Mouse (Mus musculus) liver (tissue): ENCODE measurements around the gene Foxr1.

ENCODE experiments used
- DNase-seq: peaks from one replicate; pipeline ENCODE4 v3.0.0-alpha.2; 2020; ENCODE audit warnings: mixed read lengths

Foxr1 gene

DNA sequence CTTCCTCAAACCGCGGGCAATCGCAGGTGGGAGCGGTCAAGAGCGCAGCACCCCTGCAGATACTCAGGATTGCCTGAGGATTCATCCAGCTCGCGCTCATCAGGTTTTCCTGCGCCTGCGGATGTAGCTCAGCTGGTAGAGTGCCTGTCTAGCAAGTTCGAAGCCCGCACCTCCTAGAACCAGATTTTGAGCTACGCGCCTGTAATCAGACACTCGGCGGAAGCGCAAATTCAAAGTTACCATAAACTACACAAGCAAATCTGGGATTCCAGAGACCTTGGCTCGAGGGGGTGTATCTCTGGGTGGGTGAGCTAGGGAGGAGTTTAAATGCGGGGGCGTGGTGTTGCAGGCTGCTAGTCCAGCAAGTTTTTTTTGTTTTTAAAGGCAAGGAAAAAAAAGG lies at the start of gene Foxr1:
Gene Foxr1, minus strand, starts transcription at position 176 of the 400 bp plus-strand sequence.
- no peak for DNase-seq

DNA sequence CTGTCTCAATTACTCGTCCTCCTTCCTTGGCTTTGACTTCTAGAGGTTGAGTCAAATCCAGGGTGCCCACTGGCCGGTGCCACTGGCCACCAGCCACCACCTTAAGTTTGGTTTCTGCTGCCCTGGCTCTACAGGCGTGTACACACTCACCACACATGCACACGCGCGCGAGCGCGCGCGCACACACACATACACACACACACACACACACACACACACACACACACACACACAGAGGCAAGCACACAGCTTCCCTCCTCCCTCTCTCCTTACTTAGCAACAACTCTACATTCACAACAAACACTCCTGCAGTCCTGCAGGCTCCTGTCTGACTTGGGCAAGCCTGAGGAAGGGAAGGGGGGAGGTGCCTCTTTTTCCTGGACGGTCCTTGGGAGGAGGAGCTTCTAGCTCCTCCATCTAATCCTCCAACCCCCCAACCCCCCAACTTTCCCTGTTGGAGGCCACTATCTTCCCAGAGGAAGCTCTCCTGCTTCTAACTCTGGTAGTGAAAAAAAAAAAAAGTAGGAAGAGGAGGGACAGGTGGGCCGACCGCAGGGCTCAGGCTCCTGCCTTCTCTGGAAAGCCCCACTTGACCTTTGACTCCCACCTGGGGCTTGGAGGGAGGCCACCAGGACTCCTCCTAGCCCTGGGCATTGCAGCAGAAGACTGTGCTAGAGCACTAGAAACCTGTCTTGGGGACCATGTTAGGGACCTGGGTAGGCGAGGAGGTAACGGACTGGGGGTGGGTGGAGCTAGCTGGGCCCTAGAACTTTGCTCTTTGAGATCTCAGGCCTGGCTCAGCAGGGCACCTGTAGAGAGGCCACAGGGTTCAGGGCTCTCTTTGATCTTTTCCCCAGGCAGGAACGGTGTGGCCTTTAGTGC lies 49.4 kb upstream of the Foxr1 start:
- peak; percentile 32 for DNase-seq

GRCm38 (mm10) chr9:44489651-44490085 lies 48.7 kb upstream of the Foxr1 start:
- DNase-seq, result peak; percentile 30

GRCm38 (mm10) chr9:44488855-44489381 lies 48.0 kb upstream of the Foxr1 start:
- peak; percentile 61 for DNase-seq

GRCm38 (mm10) chr9:44488416-44488815 lies 47.5 kb upstream of the Foxr1 start:
- DNase-seq, result no peak

DNA sequence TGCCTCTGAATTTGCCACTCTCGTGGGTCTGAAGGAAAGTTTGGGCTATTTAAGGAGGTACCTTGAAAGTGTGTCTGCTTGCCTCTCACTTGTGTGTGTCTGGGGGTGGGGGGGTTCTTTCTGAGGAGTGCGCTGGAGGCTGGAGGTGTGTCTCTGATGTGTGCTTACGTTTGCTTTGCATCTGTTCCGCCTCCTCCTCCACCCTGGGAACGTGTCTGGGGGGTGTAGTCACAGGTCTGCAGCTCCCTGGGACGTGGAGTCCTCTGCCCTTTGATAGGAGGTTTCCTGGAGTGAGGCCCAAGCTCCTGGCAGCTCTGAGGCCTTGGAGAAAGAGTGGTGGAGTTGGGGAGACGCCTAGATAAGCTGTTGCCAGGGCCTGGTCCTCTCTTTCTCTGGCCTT lies 46.5 kb upstream of the Foxr1 start:
- peak; percentile 28 for DNase-seq

DNA sequence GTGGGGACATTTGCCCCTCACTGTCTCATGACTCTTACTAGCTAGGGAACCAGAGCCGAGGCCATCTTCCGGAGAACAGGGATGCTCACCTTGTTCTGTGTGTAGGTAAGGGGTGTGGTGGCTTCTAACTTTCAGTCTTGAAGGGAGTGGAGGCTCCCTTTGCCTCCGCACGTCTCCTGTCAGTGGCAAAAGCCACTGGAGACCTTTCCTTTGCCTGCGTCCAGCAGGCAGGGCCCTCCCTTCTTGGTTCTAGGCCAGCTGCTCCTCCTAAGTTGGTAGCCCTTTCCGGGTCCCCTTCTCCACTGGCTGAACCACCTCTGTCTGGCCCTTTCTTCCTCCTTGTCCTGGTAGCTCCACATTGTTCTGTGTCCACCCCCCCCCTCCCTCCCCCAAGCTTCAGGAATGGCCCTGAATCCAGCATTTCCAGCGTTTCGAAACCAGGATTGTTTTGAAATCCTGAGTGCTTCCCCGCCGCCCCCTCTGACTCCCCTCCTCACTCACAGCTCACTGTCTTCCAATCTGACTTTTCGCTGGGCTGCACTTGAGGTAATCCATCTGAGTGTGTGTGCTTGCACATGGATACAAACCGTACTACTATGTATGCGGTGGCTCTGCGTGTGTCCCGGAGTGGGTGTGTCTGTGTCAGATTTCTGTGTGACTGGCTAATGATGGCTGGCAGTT lies 45.9 kb upstream of the Foxr1 start:
- peak; percentile 14 for DNase-seq

DNA sequence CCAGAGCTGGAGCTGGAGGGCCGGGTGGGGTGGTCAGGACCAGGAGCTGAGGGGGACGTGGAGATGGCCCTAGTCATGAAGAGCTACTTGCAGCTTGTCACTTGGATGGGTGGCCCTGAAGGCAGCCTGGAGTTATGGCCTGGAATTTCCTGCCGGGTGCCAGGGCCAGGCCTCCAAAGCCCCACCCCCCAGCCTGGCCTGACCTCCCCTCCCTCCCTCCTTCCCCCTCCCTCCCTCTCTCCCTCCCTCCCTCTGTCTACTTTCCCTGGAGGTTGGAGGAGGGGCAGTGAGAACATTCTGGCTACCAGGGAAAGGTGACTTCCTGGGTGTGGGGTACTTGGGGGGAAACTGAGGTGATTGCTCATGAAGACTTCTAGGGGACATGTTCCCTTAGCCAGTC lies 45.4 kb upstream of the Foxr1 start:
- peak; percentile 47 for DNase-seq

- peak; percentile 24 for DNase-seq
Observed at GRCm38 (mm10) chr9:44485516-44486161, 44.7 kb upstream of the Foxr1 start.

- DNase-seq, result no peak
Observed at GRCm38 (mm10) chr9:44485105-44485515, 44.2 kb upstream of the Foxr1 start.

DNA sequence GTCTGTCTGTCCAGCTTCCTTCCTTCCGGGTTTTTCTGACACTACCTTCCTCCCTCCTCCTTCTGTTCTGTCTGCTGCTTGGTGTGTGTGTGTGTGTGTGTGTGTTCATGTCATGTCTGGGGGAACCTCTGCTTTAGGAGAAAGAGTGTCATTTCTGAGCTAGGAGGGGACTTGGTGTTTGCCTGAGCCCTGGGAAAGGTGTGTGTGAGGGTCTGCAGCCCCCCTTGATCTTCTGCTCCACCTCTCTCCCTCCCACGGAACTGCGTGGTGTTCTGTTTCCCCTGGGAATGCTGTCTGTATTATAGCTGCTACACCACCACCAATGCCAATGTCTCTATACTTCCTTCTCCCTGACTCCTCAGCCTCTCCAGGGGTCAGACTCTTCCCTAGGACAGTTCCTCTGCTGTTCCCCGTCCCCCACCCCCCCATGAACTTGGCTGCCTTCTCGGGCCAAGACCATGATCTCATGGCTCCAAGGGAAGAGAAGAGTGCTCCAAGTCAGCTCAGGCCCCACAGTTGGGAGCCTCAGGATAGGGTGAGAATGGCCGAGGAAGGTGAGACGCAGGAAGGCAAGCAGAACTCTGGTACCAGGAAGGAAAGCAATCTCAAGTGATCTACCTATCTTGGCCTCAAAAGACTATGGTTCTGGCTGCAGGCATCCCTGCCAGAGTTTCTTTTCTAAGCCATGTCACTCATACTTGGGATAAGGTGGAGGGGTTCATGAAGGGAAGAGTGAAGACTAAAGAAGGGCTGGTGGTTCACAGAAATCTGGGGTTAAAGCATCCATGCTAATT lies 43.6 kb upstream of the Foxr1 start:
- DNase-seq, result no peak

DNA sequence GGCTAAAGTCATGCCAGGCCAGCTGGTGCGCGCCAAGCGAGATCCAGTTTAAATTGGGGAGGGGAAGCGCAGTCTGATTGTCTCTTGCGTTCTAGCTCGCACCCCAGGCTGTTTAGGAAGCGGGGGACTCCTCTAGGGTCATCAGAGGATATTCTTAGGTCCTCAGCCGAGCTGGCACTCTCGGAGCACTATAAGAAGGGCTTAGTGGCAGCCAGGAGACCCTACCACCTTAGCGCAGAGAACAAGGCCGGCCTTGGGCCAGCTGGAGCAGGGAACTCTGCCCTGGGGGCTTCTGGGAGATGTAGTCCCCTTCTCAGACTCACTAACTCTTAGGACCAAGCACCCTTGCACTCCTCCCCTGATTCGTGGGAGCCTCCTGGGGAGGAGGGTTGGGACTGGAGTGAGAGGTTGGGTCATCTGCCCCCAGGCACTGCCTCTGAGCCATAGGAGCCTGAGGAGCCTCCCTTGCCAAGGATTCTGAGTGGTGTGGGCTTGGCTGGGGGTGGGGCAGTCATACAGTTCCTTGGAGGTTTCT lies 42.6 kb upstream of the Foxr1 start:
- peak; percentile 29 for DNase-seq

GRCm38 (mm10) chr9:44483041-44483509 lies 42.1 kb upstream of the Foxr1 start:
- peak; percentile 6 for DNase-seq

- peak; percentile 83 for DNase-seq
Observed at GRCm38 (mm10) chr9:44482552-44482951, 41.6 kb upstream of the Foxr1 start, which contains the start of gene Bcl9l. Gene Bcl9l, plus strand, starts transcription at chr9:44482825.

- DNase-seq, result no peak
Observed at GRCm38 (mm10) chr9:44482112-44482511, 41.2 kb upstream of the Foxr1 start.

DNA sequence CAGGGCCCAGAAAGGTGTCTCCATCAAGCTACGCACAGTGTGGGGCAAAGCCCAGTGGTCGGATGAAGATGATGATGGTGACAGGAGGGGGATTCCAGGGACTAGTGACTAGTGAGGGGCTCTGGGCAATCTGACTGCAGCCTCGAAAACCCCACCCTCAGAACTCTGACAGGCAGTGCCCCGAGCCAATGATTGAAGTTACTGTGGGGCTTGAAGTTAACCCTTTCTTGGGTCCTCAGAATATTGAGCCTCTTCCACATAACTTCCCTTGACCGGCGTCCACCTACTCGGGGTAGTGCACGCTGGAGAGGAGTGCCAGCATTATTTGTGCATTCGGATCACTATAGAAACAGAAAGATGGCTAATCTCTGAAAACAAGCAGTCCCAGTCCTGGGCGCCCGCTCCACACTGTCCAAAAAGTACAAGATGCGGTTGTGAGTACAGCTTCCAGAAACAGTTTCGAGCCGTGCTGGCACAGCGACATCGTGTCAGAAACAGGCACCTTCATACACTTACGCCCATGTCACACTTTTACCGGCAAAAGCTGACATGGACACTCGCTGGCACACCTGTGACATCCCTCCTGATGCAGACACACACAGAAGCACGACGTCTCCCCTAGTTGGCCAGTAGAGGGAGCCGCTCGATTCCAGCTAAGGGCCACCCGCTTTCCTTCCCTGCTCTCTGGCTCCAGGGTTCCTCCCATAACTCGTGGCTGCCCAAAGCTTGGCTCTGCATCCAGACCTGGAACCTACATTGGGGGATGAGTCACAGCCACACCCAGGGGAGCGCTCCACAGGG lies 38.9 kb upstream of the Foxr1 start:
- peak; percentile 69 for DNase-seq

DNA sequence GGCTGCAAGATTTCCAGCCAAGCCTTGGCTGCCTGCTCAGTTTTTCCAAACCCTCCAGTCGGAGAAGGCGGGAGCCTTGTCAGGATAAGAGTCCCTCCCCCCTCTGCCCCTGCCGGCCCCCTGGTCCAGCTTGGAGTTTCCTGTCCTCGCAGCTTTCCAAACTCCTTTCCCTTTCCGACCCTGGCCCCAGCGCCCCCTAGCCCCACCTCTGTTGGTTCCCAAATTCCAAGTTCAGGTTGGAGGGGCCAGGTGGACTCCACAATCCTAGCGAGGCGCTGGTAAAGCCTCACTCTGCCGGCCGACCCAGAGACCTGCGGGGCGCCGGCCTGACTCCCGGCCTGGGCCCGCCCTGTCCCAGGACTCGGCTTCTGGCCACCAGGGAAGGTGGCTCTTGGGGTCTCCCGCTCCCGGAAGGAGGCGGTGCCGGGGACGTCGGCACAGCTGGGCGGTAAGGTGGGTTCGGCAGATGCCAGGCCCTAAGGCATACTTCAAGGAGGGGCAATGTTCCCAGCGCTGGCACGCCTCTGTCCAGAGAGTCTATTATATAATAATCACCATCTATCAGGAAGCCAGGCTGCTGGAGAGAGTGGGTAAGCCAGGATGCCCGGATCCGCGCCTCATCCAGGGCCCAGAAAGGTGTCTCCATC lies 38.1 kb upstream of the Foxr1 start:
- DNase-seq, result peak; percentile 68

GRCm38 (mm10) chr9:44478229-44478921 lies 37.4 kb upstream of the Foxr1 start:
- peak; percentile 55 for DNase-seq

DNA sequence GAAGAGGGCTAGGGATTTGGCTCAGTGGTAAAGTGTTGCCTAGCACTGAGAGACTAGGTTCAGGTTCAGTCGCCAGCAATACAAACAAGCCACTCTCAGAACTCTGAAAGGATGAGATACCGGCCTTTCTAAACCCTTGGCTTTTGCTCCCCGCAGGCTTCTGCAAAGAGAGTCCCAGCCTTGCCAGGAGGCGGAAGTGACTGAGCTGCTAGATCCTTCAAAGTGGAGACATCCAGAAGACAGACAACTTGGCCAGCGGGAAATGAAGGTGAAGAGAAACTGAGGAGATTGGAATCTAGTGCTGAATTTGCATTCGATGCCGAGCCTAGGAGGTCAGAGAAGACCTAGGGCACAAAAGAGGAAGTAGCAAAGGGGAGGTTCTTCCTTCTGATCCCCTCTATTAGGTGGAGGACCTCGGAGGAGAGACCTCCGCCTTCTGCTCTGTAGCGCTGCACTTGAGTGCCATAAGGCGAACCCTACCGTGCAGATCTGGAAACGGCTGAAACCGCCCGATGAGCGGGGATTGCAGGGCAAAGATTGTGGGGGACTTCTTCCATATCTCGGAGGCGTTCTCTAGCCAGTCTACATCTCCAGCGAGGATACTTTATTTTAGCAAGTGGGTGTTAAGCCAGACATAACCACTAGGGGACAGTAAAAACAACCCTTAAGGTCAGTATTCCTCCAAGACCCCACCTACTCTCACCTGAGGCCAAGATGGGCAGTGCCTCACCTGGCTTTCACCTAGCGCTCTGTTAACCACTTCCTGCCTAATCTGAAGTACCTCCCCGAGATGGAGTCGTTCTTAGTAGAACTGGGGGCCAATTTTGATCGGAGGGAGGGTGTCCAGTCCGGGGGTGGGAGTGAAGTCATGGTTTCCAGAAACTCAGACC lies 36.6 kb upstream of the Foxr1 start:
- DNase-seq, result no peak
